Mouse (Mus musculus) spleen, adult 2 months (tissue): ENCODE measurements around the gene Hoxa2.

Experiments
- CTCF ChIP-seq: fragments of 200-500 bp; IDR thresholded peaks from 2 replicates; pipeline ENCODE4 v1.5.1; 2011; ENCODE audit warnings: mild to moderate bottlenecking, inconsistent platforms; ENCODE audit not compliant: insufficient read depth, insufficient read length, insufficient replicate concordance; ENCODE audit errors: extremely low read depth
- POLR2A ChIP-seq: fragments of 200-500 bp; IDR thresholded peaks from 2 replicates; pipeline ENCODE4 v1.6.1; 2011; ENCODE audit warnings: low read depth, low read length, inconsistent platforms

- TF ChIP-seq CTCF, result no peak
- no peak for TF ChIP-seq POLR2A
These were observed 14.1 kb downstream of the Hoxa2 start for GRCm38 (mm10) chr6:52150401-52150966.
